Mouse (Mus musculus) megakaryocyte-erythroid progenitor cell, adult 5-6 weeks (primary cell): Measurements from ENCODE around the gene Tsc22d3. TPM values are rescaled to one million over a fixed set of nuclear protein-coding genes. Genes with fewer than 3 reads are reported as not detected.
A peak's percentile ranks its signal among the peaks of the same experiment; 100 is the strongest.
"Not testable (repeated sequence)": the region's sequence is repeated elsewhere in the genome, so short reads cannot be mapped to it uniquely, and the experiment has no call there.

Experiments
- ATAC-seq: replicated peaks from 2 replicates; pipeline ENCODE4 v1.8.0; 2016; ENCODE audit warnings: mild to moderate bottlenecking, inconsistent platforms; ENCODE audit not compliant: severe bottlenecking, poor library complexity, low FRiP score, low TSS enrichment
- total RNA-seq, 2 experiments: library from RNA; stranded (forward) in 1 of 2; stranded (reverse) in 1 of 2; fragments of 200-1000, 215-1000 nt in 1 of 2; fragments of >200 nt in 1 of 2; fragmentation: Nextera tagmentation in 1 of 2; gene quantifications; 2 replicates each; pipeline ENCODE4 v1.2.3; 2014 to 2017

Gene Tsc22d3
- total RNA-seq, 2 experiments from 2014 or later, result 17.6 to 20.5 TPM

- ATAC-seq, result no peak
These were observed 65.0 kb downstream of the Tsc22d3 start for GRCm38 (mm10) chrX:140535487-140535886.

GRCm38 (mm10) chrX:140534306-140534705 lies 66.2 kb downstream of the Tsc22d3 start:
- no peak for ATAC-seq

- no peak for ATAC-seq
These were observed 68.1 kb downstream of the Tsc22d3 start for GRCm38 (mm10) chrX:140532325-140532724.

- ATAC-seq, result no peak
These were observed 69.1 kb downstream of the Tsc22d3 start for GRCm38 (mm10) chrX:140531356-140531755.

- ATAC-seq, result no peak
These were observed 69.8 kb downstream of the Tsc22d3 start for GRCm38 (mm10) chrX:140530632-140531031.

- ATAC-seq, result peak; percentile 30; the same call in 1 of the 2 replicates
These were observed 71.3 kb downstream of the Tsc22d3 start for GRCm38 (mm10) chrX:140529074-140529561.

GRCm38 (mm10) chrX:140527231-140527630 lies 73.2 kb downstream of the Tsc22d3 start:
- no peak for ATAC-seq

DNA sequence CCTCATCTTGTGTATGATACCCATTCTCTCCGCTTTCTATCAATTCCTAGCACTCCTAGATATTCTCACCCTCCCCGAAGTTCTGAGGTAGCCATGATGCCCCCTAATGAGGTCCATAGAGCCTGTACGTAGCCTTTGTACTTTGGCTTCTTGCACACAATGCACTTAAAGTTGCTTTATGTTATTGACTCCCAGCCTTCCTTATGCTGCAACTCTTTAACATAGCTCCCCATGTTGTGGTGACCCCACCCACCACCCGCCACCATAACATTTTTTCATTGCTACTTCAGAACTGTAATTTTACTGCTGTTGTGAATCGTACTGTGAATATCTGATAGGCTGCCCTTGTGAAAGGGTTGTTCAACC lies 74.2 kb downstream of the Tsc22d3 start:
- no peak for ATAC-seq

GRCm38 (mm10) chrX:140525604-140526252 lies 74.7 kb downstream of the Tsc22d3 start:
- no peak for ATAC-seq

DNA sequence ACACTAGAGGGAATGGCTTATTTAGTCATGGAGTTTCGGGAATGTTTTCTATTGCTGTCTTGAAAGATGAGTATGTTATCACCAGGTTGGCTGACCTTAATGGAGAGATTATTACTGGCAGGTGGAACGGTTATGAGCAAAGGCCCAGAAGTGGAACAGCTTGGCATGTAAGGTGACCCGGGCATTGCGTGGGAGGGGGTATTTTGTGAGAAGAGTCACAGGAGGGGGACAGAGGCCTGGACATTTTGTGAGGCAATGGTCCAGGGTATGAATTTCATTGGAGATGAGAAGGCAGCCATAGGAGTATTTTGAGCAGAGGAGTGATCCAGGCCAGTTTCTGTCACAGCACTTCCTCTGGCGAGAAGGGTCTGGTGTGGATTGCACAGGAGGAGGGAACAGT lies 76.2 kb downstream of the Tsc22d3 start:
- no peak for ATAC-seq

- peak; percentile 43 for ATAC-seq
These were observed 78.2 kb downstream of the Tsc22d3 start for GRCm38 (mm10) chrX:140522071-140522765.

GRCm38 (mm10) chrX:140520146-140521102 lies 80.0 kb downstream of the Tsc22d3 start:
- ATAC-seq, result peak; percentile 99

- ATAC-seq, result no peak
These were observed 82.1 kb downstream of the Tsc22d3 start for GRCm38 (mm10) chrX:140518351-140518750.

DNA sequence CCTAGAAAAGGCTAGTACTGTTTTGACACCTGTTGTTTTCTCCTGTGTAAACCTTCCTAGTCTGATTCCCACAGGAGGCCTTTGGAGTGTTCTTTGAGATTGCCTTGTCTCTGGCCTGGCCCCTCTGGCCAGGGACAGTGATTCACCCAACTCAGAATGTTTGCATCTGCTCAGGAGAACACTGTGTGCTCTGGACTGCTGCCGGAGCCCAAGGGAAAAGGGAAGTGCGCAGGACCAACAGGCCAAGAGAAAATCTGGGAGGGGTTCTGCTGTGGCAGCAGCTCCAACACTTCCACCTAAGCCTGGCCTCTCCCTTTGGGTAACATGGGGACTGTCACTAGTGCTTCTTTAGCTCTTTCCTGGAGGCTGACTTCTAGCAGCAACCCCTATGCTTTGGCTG lies 87.1 kb downstream of the Tsc22d3 start:
- no peak for ATAC-seq

- ATAC-seq, result no peak
These were observed 88.5 kb downstream of the Tsc22d3 start for GRCm38 (mm10) chrX:140511687-140512651.

DNA sequence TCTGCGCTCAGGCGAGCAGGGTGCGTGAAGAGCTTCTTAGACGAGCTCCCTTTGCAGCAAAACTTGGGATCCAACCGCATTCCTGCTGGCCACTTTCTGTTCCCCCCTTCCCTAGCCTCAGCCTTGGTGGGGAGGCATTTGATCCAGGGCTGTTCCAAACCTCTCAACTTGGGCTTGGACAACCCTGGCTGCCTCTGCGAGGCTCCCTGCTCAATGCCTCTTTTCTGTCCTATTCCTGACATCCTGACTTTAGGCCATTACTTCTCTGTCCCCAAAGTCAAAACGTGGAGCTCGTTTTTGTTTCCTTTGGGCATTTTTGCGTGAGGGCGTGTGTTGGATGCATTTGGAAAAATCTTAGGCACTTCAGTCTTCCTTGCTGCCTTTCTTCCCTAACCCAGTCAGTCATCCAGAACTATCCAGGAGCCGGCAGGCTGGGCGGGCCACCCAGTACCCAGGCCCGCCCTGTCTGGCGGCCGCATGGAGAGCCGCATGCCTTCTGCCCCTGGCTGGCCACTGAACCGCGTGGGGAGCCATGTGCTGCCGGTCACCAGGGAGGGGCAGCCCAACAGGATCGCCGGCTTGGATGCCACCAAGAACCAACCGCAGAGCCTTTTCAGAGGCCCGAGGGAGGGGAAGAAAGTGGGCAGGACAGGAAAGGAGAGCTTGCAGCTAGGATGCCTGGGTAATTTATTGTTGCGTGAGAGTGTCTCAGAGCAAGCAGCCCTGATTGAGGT lies 89.6 kb downstream of the Tsc22d3 start:
- peak; percentile 61 for ATAC-seq

DNA sequence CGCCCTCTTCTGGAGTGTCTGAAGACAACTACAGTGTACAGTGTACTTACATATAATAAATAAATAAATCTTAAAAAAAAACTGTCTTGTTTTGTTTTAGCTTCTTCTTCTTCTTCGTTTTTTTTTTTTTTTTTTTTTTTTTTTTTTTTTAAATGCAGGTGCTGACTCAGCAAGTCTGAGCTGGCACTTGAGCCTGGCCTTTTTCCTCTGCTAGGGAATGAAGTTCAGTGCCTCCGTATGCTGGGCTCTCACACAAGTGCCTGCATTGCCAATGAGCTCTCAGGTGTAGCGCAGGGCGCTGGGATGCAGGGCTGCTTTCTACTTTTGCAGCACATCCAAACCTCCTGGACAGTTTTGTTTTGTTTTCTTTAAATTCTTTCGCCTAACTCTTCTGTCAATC lies 90.6 kb downstream of the Tsc22d3 start:
- ATAC-seq, result no peak

GRCm38 (mm10) chrX:140508791-140509190 lies 91.7 kb downstream of the Tsc22d3 start:
- not testable (repeated sequence) for ATAC-seq
